Mouse (Mus musculus) liver, adult 2 months (tissue): ENCODE measurements at regions not wholly inside any gene's neighbourhood (a gene's known extent, or its start where the extent isn't known, plus 50 kb on each side); places are given as distances from the start of the nearest gene placed in this dataset.

Source experiments
- DNase-seq: peaks from one replicate; pipeline ENCODE4 v3.0.0-alpha.2; 2011; ENCODE audit warnings: low read depth, low spot score; ENCODE audit errors: extremely low read depth
- H3K27ac ChIP-seq: fragments of 200-500 bp; replicated peaks from 2 replicates; pipeline ENCODE4 v1.5.1; 2012; ENCODE audit warnings: low read depth, mild to moderate bottlenecking, control low read depth, inconsistent platforms, low read length; ENCODE audit not compliant: insufficient read depth
- H3K27me3 ChIP-seq: fragments of 200-500 bp; 2 replicates; pipeline ENCODE4 v1.6.1; 2012; ENCODE audit warnings: mild to moderate bottlenecking, moderate library complexity, low read length, inconsistent platforms; ENCODE audit not compliant: control insufficient read depth, insufficient read depth
- H3K36me3 ChIP-seq: fragments of 200-500 bp; 2 replicates; pipeline ENCODE4 v1.6.1; 2012; ENCODE audit warnings: low read length, inconsistent platforms; ENCODE audit not compliant: control insufficient read depth, insufficient read depth
- H3K4me1 ChIP-seq: fragments of 200-500 bp; 2 replicates; pipeline ENCODE4 v1.6.1; 2011; ENCODE audit warnings: low read length; ENCODE audit not compliant: control insufficient read depth, insufficient read depth
- H3K4me3 ChIP-seq: fragments of 200-500 bp; 2 replicates; pipeline ENCODE4 v1.5.1; 2011; ENCODE audit warnings: low read depth, mild to moderate bottlenecking, control low read depth, low read length, moderate library complexity; ENCODE audit not compliant: insufficient read depth
- H3K79me2 ChIP-seq: fragments of 200-500 bp; 2 replicates; pipeline ENCODE4 v1.6.1; 2012; ENCODE audit warnings: inconsistent platforms, mild to moderate bottlenecking, low read length, moderate library complexity; ENCODE audit not compliant: control insufficient read depth, insufficient read depth
- H3K9ac ChIP-seq: fragments of 200-500 bp; 2 replicates; pipeline ENCODE4 v1.6.1; 2012; ENCODE audit warnings: low read depth, mild to moderate bottlenecking, control low read depth, inconsistent platforms, low read length
- CTCF ChIP-seq: fragments of 200-500 bp; IDR thresholded peaks from 2 replicates; pipeline ENCODE4 v1.5.1; 2011; ENCODE audit warnings: low read depth, low read length, control low read depth
- POLR2A ChIP-seq: fragments of 200-500 bp; IDR thresholded peaks from 2 replicates; pipeline ENCODE4 v1.6.1; 2011; ENCODE audit warnings: low read length, control low read depth; ENCODE audit not compliant: insufficient read depth; ENCODE audit errors: extremely low read depth
- WGBS: fragments of 180-500 bp; shearing (Covaris S2); methylation state at CpG from one replicate; pipeline ENCODE4 v1.1.7; 2018; 5-methylcytosine and 5-hydroxymethylcytosine counted together

- Histone ChIP-seq H3K27me3 (no peaks in the 10 kb centered on the region), H3K4me1 (no peaks in the 10 kb centered on the region; the same call in 1 of the 2 replicates), H3K4me3 (no peak overlapping the region), H3K27ac (no peak overlapping the region), H3K79me2 (no peaks in the 10 kb centered on the region), H3K9ac (no peak overlapping the region), H3K36me3 (no peaks in the 10 kb centered on the region)
- WGBS = 68% methylated on average over 3 of the region's 3 CpGs
- DNase-seq = peak; percentile 30
- TF ChIP-seq CTCF = no peak
- TF ChIP-seq POLR2A = no peak
Observed at GRCm38 (mm10) chr4:105703408-105703807, 86.3 kb upstream of the Gm12728 start.

GRCm38 (mm10) chr4:105704271-105704670, 85.4 kb upstream of the Gm12728 start:
- no peak overlapping the region for H3K4me3 ChIP-seq
- no peak for DNase-seq
- H3K4me1 ChIP-seq = no peaks in the 10 kb centered on the region; the same call in 1 of the 2 replicates
- TF ChIP-seq CTCF (no peak), POLR2A (no peak)
- no peak overlapping the region for H3K9ac ChIP-seq
- no peak overlapping the region for H3K27ac ChIP-seq
- H3K27me3 ChIP-seq = no peaks in the 10 kb centered on the region
- no peaks in the 10 kb centered on the region for H3K36me3 ChIP-seq
- 94% methylated on average over 9 of the region's 9 CpGs for WGBS
- no peaks in the 10 kb centered on the region for H3K79me2 ChIP-seq

DNA sequence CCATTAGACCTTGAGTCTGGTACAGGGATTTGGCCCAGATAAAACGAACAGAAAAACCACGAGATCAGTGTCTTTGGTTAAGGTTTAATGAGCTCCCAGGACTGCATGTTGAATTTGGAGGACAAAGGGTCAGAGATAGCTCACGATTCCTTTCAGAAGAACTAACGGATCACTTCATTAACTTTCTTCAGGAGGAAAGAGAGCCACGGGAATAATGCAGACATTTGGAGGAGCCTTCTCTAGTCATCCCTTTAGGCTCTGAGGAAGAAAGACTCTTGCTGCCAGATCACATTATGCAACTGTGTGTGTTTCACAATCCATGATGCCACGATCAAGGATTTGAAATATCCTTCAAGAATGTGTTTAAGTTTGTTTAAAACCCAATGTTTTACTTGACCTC, 83.7 kb upstream of the Gm12728 start:
- no peak for DNase-seq
- no peak overlapping the region for H3K9ac ChIP-seq
- no peaks in the 10 kb centered on the region for H3K27me3 ChIP-seq
- TF ChIP-seq POLR2A = no peak
- TF ChIP-seq CTCF = no peak
- 63% methylated on average over 6 of the region's 6 CpGs for WGBS
- H3K4me3 ChIP-seq = no peak overlapping the region
- no peak overlapping the region for H3K27ac ChIP-seq
- H3K79me2 ChIP-seq = no peaks in the 10 kb centered on the region
- no peaks in the 10 kb centered on the region for H3K36me3 ChIP-seq
- H3K4me1 ChIP-seq = no peaks in the 10 kb centered on the region; the same call in 1 of the 2 replicates

DNA sequence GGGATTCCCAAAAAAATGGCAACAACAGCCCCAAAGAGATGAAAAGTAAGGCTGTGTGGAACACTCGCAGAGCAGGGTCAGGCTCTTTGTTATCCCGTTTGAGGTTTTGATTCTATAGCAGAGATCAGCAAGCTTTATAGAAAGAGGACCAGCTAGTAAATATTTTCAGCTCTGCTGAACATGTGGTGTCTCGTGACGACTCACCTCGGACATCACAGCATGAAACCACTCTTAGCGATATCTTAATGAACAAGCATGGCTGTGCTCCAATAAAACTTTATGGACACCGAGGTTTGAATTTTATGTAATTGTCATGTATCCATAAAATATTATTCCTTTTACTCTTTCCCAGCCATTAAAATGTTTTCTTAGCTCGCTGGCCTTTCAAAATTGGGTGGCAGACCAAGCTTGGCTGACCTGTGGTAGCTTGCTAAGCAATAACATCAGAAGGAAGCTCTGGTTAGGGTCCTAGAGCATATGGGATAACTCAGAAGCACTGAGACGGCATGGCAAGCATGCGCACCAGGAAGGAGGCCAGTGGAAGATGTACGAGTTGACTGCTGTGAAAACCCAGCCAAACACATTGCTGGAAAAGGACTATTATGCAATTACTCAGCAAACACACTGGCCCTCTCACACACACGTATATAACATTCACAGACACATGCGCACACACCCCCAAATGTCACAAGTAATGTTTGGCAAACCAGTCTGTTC, 81.4 kb upstream of the Gm12728 start:
- Histone ChIP-seq H3K4me3 (no peak overlapping the region), H3K27me3 (no peaks in the 10 kb centered on the region), H3K36me3 (no peaks in the 10 kb centered on the region), H3K79me2 (no peaks in the 10 kb centered on the region), H3K9ac (no peak overlapping the region), H3K4me1 (no peaks in the 10 kb centered on the region; the same call in 1 of the 2 replicates), H3K27ac (no peak overlapping the region)
- TF ChIP-seq CTCF (no peak), POLR2A (no peak)
- 71% methylated on average over 13 of the region's 13 CpGs for WGBS
- no peak for DNase-seq

- no peaks in the 10 kb centered on the region for H3K27me3 ChIP-seq
- no peak overlapping the region for H3K9ac ChIP-seq
- H3K4me3 ChIP-seq = no peak overlapping the region
- no peak for TF ChIP-seq CTCF
- no peak for TF ChIP-seq POLR2A
- no peak for DNase-seq
- WGBS = 94% methylated on average over 6 of the region's 6 CpGs
- H3K79me2 ChIP-seq = no peaks in the 10 kb centered on the region
- no peak overlapping the region for H3K27ac ChIP-seq
- no peaks in the 10 kb centered on the region for H3K36me3 ChIP-seq
- no peaks in the 10 kb centered on the region for H3K4me1 ChIP-seq
Observed at GRCm38 (mm10) chr4:105713956-105714355, 75.7 kb upstream of the Gm12728 start.

GRCm38 (mm10) chr4:105718080-105718479, 71.6 kb upstream of the Gm12728 start:
- H3K36me3 ChIP-seq = no peaks in the 10 kb centered on the region
- H3K79me2 ChIP-seq = no peaks in the 10 kb centered on the region
- H3K27ac ChIP-seq = no peak overlapping the region
- TF ChIP-seq CTCF (no peak), POLR2A (no peak)
- no peaks in the 10 kb centered on the region for H3K27me3 ChIP-seq
- DNase-seq = no peak
- no peaks in the 10 kb centered on the region for H3K4me1 ChIP-seq
- no peak overlapping the region for H3K9ac ChIP-seq
- 72% methylated on average over 5 of the region's 5 CpGs for WGBS
- H3K4me3 ChIP-seq = no peak overlapping the region
